In genomic region chr11:49485973-49486372, GRCm38 (mm10) we compare ENCODE assay signal across 23 mouse cellular contexts. TPM values are rescaled to one million over a fixed set of nuclear protein-coding genes. Genes with fewer than 3 reads are reported as not detected.
A peak's percentile ranks its signal among the peaks of the same experiment; 100 is the strongest.
DNase-seq lines count a peak whose midpoint lies in the region; ATAC-seq lines count a peak whose summit lies in the region.
"Had no signal": no experiment of that assay in that cellular context is flagged by ENCODE, and none has a peak within 500 bp of the region (broad histone marks: within the 10 kb centered on the region; RNA-seq: fewer than 3 reads in every experiment).

No protein-coding gene starts in this region.

- 7% methylated on average over 4 of the region's 4 CpGs for WGBS in kidney, embryonic 15.5 days
- WGBS in hindbrain, embryonic 10.5 days = 67% methylated on average over 4 of the region's 4 CpGs

- H3K4me2 ChIP-seq in kidney, embryonic 15.5 days = no peak overlapping the region
- H3K4me2 ChIP-seq: embryonic facial prominence, embryonic 15.5 days; hindbrain, embryonic 13.5 days had no signal

- no peaks in the 10 kb centered on the region for H3K36me3 ChIP-seq in kidney, embryonic 15.5 days
- no peaks in the 10 kb centered on the region for H3K36me3 ChIP-seq in hindbrain, embryonic 10.5 days
- H3K36me3 ChIP-seq: embryonic facial prominence, embryonic 15.5 days; forebrain, embryonic 10.5 days; heart, embryonic 10.5 days; hindbrain, embryonic 13.5 days had no signal

- H3K9ac ChIP-seq in kidney, embryonic 15.5 days = no peak overlapping the region
- H3K9ac ChIP-seq: embryonic facial prominence, embryonic 15.5 days; hindbrain, embryonic 13.5 days had no signal

- DNase-seq in kidney, adult 9 months = no peak
- DNase-seq in lung, postnatal 10 days = peak; percentile 1
- DNase-seq in lung, postnatal 4 days = no peak
- DNase-seq in embryo, embryonic 11 days = peak; percentile 9
- no peak for DNase-seq in hindbrain, embryonic 10.5 days (ENCODE audit: low spot score)
- DNase-seq: adrenal gland, adult 8-10 months; adrenal gland, postnatal 36 days; cerebellum, adult 11 months; cerebellum, adult 8-10 months; cerebellum, postnatal 14 days; gastrocnemius, adult 2 months; gastrocnemius, postnatal 25 days; heart, postnatal 10 days; heart, postnatal 4 days had no signal

- no peaks in the 10 kb centered on the region for H3K9me3 ChIP-seq in kidney, embryonic 15.5 days (replicated peaks)
- H3K9me3 ChIP-seq in hindbrain, embryonic 10.5 days = no peaks in the 10 kb centered on the region
- H3K9me3 ChIP-seq: embryonic facial prominence, embryonic 15.5 days; forebrain, embryonic 10.5 days; heart, embryonic 10.5 days; hindbrain, embryonic 13.5 days had no signal

- H3K4me1 ChIP-seq in kidney, embryonic 15.5 days = no peaks in the 10 kb centered on the region
- no peaks in the 10 kb centered on the region for H3K4me1 ChIP-seq in hindbrain, embryonic 10.5 days (replicated peaks)
- H3K4me1 ChIP-seq: embryonic facial prominence, embryonic 15.5 days; forebrain, embryonic 10.5 days; heart, embryonic 10.5 days; hindbrain, embryonic 13.5 days had no signal

- H3K27ac ChIP-seq in kidney, embryonic 15.5 days = no peak overlapping the region
- H3K27ac ChIP-seq in hindbrain, embryonic 10.5 days = no peak overlapping the region
- H3K27ac ChIP-seq: embryonic facial prominence, embryonic 15.5 days; forebrain, embryonic 10.5 days; gastrocnemius, adult 2 months; heart, embryonic 10.5 days; hindbrain, embryonic 13.5 days had no signal

- ATAC-seq in kidney, embryonic 15.5 days (replicated peaks; ENCODE audit: low FRiP score) = peak; percentile 86
- ATAC-seq: forebrain, embryonic 14.5 days had no signal

- no peaks in the 10 kb centered on the region for H3K27me3 ChIP-seq in kidney, embryonic 15.5 days
- H3K27me3 ChIP-seq in hindbrain, embryonic 10.5 days (ENCODE audit: insufficient read depth, poor library complexity, severe bottlenecking) = no peaks in the 10 kb centered on the region
- H3K27me3 ChIP-seq: embryonic facial prominence, embryonic 15.5 days; hindbrain, embryonic 13.5 days had no signal

- no peak overlapping the region for H3K4me3 ChIP-seq in kidney, embryonic 15.5 days (replicated peaks)
- no peak overlapping the region for H3K4me3 ChIP-seq in hindbrain, embryonic 10.5 days
- H3K4me3 ChIP-seq: embryonic facial prominence, embryonic 15.5 days; erythroblast, embryonic 14.5 days; forebrain, embryonic 10.5 days; gastrocnemius, adult 2 months; heart, embryonic 10.5 days; hindbrain, embryonic 13.5 days had no signal

RNA-seq across cellular contexts. Expression of gene Olfr1385, which starts 2.9 kb away (rescaled TPM):
- not detected in 2 replicates for polyA plus RNA-seq in kidney, embryonic 15.5 days (2015; fragmentation: Nextera tagmentation; extraction: Ambion mirVana)
- polyA plus RNA-seq in hindbrain, embryonic 10.5 days (2016; fragmentation: Nextera tagmentation; extraction: Ambion mirVana) = not detected in 2 replicates
- polyA plus RNA-seq: embryonic facial prominence, embryonic 11.5 days; embryonic facial prominence, embryonic 15.5 days; erythroblast, embryonic 14.5 days; forebrain, embryonic 10.5 days; forebrain, embryonic 14.5 days; heart, embryonic 10.5 days; heart, embryonic 14.5 days; hindbrain, embryonic 13.5 days had no signal

RNA-seq across cellular contexts. Expression of gene Olfr1384, which starts 20.6 kb away (rescaled TPM):
- not detected in 2 replicates for polyA plus RNA-seq in kidney, embryonic 15.5 days (2015; fragmentation: Nextera tagmentation; extraction: Ambion mirVana)
- polyA plus RNA-seq in hindbrain, embryonic 10.5 days (2016; fragmentation: Nextera tagmentation; extraction: Ambion mirVana) = not detected in 2 replicates
- polyA plus RNA-seq: embryonic facial prominence, embryonic 11.5 days; embryonic facial prominence, embryonic 15.5 days; erythroblast, embryonic 14.5 days; forebrain, embryonic 10.5 days; forebrain, embryonic 14.5 days; heart, embryonic 10.5 days; heart, embryonic 14.5 days; hindbrain, embryonic 13.5 days had no signal

RNA-seq across cellular contexts. Expression of gene Olfr1386, which starts 21.1 kb away (rescaled TPM):
- polyA plus RNA-seq in kidney, embryonic 15.5 days (2015; fragmentation: Nextera tagmentation; extraction: Ambion mirVana) = not detected in 2 replicates
- not detected in 2 replicates for polyA plus RNA-seq in hindbrain, embryonic 10.5 days (2016; fragmentation: Nextera tagmentation; extraction: Ambion mirVana)
- polyA plus RNA-seq: embryonic facial prominence, embryonic 11.5 days; erythroblast, embryonic 14.5 days; forebrain, embryonic 10.5 days; forebrain, embryonic 14.5 days; heart, embryonic 10.5 days; heart, embryonic 14.5 days; hindbrain, embryonic 13.5 days had no signal

RNA-seq across cellular contexts. Expression of gene Olfr1387, which starts 30.8 kb away (rescaled TPM):
- polyA plus RNA-seq in kidney, embryonic 15.5 days (2015; fragmentation: Nextera tagmentation; extraction: Ambion mirVana) = not detected in 2 replicates
- not detected in 2 replicates for polyA plus RNA-seq in hindbrain, embryonic 10.5 days (2016; fragmentation: Nextera tagmentation; extraction: Ambion mirVana)
- polyA plus RNA-seq: embryonic facial prominence, embryonic 11.5 days; erythroblast, embryonic 14.5 days; forebrain, embryonic 10.5 days; forebrain, embryonic 14.5 days; heart, embryonic 10.5 days; heart, embryonic 14.5 days; hindbrain, embryonic 13.5 days had no signal

RNA-seq across cellular contexts. Expression of gene Olfr1383, which starts 33.5 kb away (rescaled TPM):
- not detected in 2 replicates for polyA plus RNA-seq in kidney, embryonic 15.5 days (2015; fragmentation: Nextera tagmentation; extraction: Ambion mirVana)
- polyA plus RNA-seq in hindbrain, embryonic 10.5 days (2016; fragmentation: Nextera tagmentation; extraction: Ambion mirVana) = not detected in 2 replicates
- polyA plus RNA-seq: embryonic facial prominence, embryonic 11.5 days; erythroblast, embryonic 14.5 days; forebrain, embryonic 10.5 days; forebrain, embryonic 14.5 days; heart, embryonic 10.5 days; heart, embryonic 14.5 days; hindbrain, embryonic 13.5 days had no signal

Comparison
In these comparisons a context has a peak if more than half of its experiments do, and no peak if none do; other contexts are left out.
1. DNase-seq: peak in lung, postnatal 10 days (single experiment) and embryo, embryonic 11 days (single experiment); none in kidney, adult 9 months (single experiment), lung, postnatal 4 days (0 of 2) and hindbrain, embryonic 10.5 days (single experiment).